Mouse (Mus musculus): ENCODE results near the gene Lce3e. TPM values are rescaled to one million over a fixed set of nuclear protein-coding genes. Genes with fewer than 3 reads are reported as not detected.

The Lce3e gene
- not detected in 2 replicates for polyA plus RNA-seq (2012; rRNA removed)

GRCm38 (mm10) chr3:92966761-92967160 is at the start of gene Lce3e:
TSS of gene Lce3e (plus strand) at chr3:92967061.

GRCm38 (mm10) chr3:92926130-92926529 is 40.7 kb upstream of the Lce3e start, which contains the start of gene Lce3a:
TSS of gene Lce3a (minus strand) at chr3:92926230.

GRCm38 (mm10) chr3:92932679-92933078 is 34.2 kb upstream of the Lce3e start, which contains the start of gene Lce3b:
TSS of gene Lce3b (plus strand) at chr3:92932979.

GRCm38 (mm10) chr3:92944186-92944585 is 22.7 kb upstream of the Lce3e start, which contains the start of gene Lce3c:
TSS of gene Lce3c (plus strand) at chr3:92944486.

GRCm38 (mm10) chr3:92957090-92957489 is 9.8 kb upstream of the Lce3e start, which contains the start of gene Lce3d:
TSS of gene Lce3d (plus strand) at chr3:92957390.

GRCm38 (mm10) chr3:92991926-92992325 is 25.1 kb downstream of the Lce3e start, which contains the start of gene Lce3f:
TSS of gene Lce3f (plus strand) at chr3:92992226.

GRCm38 (mm10) chr3:93015460-93016104 is 48.7 kb downstream of the Lce3e start, which contains the start of gene Crct1:
TSS of gene Crct1 (minus strand) at chr3:93015687.

Other genes with a start within 250 kb of the Lce3e start
- not detected in 2 replicates for gene Lce1f, start 246.7 kb upstream of the Lce3e start, polyA plus RNA-seq (2012; rRNA removed)
- gene Gm38119, start 228.0 kb upstream of the Lce3e start, polyA plus RNA-seq (2012; rRNA removed): not detected in 2 replicates
- not detected in 2 replicates for gene Lce1g, start 214.7 kb upstream of the Lce3e start, polyA plus RNA-seq (2012; rRNA removed)
- gene Lce1h, start 202.0 kb upstream of the Lce3e start, polyA plus RNA-seq (2012; rRNA removed): not detected in 2 replicates
- not detected in 2 replicates for gene Lce1i, start 188.2 kb upstream of the Lce3e start, polyA plus RNA-seq (2012; rRNA removed)
- not detected in 2 replicates for gene Lce1j, start 176.5 kb upstream of the Lce3e start, polyA plus RNA-seq (2012; rRNA removed)
- not detected in 2 replicates for gene Lce1k, start 159.2 kb upstream of the Lce3e start, polyA plus RNA-seq (2012; rRNA removed)
- gene Kprp, start 139.8 kb upstream of the Lce3e start, polyA plus RNA-seq (2012; rRNA removed): not detected in 2 replicates
- not detected in 2 replicates for gene Lce1l, start 115.8 kb upstream of the Lce3e start, polyA plus RNA-seq (2012; rRNA removed)
- gene 2310050C09Rik, start 96.8 kb upstream of the Lce3e start, polyA plus RNA-seq (2012; rRNA removed): not detected in 2 replicates
- not detected in 2 replicates for gene Lce3a, start 40.8 kb upstream of the Lce3e start, polyA plus RNA-seq (2012; rRNA removed)
- gene Lce3b, start 34.1 kb upstream of the Lce3e start, polyA plus RNA-seq (2012; rRNA removed): not detected in 2 replicates
- gene Lce3c, start 22.6 kb upstream of the Lce3e start, polyA plus RNA-seq (2012; rRNA removed): not detected in 2 replicates
- gene Lce3d, start 9.7 kb upstream of the Lce3e start, polyA plus RNA-seq (2012; rRNA removed): not detected in 2 replicates
- not detected in 2 replicates for gene Lce3f, start 25.2 kb downstream of the Lce3e start, polyA plus RNA-seq (2012; rRNA removed)
- gene Crct1, start 48.6 kb downstream of the Lce3e start, polyA plus RNA-seq (2012; rRNA removed): 0.37 and 0.51 TPM in 2 replicates
- gene Lce1m, start 52.0 kb downstream of the Lce3e start, polyA plus RNA-seq (2012; rRNA removed): not detected in 2 replicates
- gene Gm4858, start 101.8 kb downstream of the Lce3e start, polyA plus RNA-seq (2012; rRNA removed): not detected in 2 replicates
- gene Crnn, start 177.7 kb downstream of the Lce3e start, polyA plus RNA-seq (2012; rRNA removed): not detected in 2 replicates
- gene Flg2, start 230.2 kb downstream of the Lce3e start, polyA plus RNA-seq (2012; rRNA removed): not detected in 2 replicates